Mouse (Mus musculus) gastrocnemius, postnatal 25 days (tissue): ENCODE data around the gene Tbc1d17. TPM values are rescaled to one million over a fixed set of nuclear protein-coding genes. Genes with fewer than 3 reads are reported as not detected.

Experiments
- DNase-seq: peaks from one replicate; pipeline ENCODE4 v3.0.0; 2022
- total RNA-seq, 2 experiments: library from RNA; stranded (reverse); gene quantifications; 1 replicate in 1 of 2; 2 replicates in 1 of 2; pipeline ENCODE4 v1.2.3; 2021

Gene Tbc1d17
- total RNA-seq, 2 experiments from 2014 or later = 38.6 to 41.2 TPM

GRCm38 (mm10) chr7:44852259-44853027 is 3.6 kb upstream of the Tbc1d17 start:
- no peak for DNase-seq

GRCm38 (mm10) chr7:44851625-44852234 is 2.9 kb upstream of the Tbc1d17 start:
- no peak for DNase-seq

- DNase-seq = no peak
These were observed 2.1 kb upstream of the Tbc1d17 start for GRCm38 (mm10) chr7:44850789-44851624.

DNA sequence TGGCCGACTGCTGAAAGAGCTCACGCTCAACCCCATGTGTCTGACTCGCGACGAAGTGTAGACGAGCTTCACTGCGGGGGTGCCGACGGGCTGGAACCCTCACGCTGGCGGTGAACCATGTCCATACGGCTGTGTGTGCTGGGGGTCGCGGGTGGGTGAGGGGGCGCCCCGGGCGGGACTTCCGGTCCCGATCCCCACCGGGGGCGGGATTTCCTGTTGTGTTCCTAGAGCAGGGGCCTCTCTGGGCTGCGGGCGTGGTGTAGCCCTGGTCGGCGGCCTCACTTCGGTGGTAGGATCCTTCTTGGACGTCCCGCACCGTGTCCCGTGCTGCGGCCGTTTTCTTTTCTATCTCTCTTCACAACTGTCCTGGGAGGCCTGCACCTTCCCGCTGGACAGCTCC is 1.3 kb upstream of the Tbc1d17 start:
- peak; percentile 81 for DNase-seq

DNA sequence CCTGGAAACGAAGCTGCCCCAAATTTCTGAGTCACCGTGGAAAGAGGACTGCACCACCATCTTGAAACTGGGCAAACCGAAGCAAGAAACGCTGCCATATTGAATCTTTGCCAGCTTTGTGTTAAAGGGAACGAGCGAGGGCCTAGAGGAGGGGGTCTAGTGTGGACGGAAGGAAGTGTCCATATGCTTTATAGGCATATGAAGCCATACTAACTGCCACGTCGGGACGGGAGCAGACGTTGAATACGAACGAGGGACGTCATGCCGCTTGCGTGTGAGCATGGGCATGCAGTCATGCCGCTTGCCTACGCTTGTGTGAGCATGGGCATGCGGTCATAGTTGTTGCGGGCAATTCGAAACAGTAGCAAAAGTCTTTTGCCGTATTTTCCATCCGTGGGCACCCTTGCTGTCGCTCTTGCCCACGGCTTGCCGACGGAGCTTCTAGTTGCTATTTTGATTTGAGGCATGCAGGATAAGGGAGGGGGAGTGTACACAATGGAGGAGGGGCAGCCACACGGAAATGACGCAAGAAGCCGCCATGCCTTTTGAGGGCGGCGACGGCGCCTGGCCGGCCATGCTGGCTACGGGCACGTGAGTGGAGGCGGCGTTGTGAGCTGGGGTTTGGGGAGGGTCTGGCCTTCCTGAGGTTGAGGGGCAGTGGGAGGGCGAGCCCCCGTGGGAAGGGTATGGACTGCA is 685 bp upstream of the Tbc1d17 start:
- DNase-seq = peak; percentile 90

DNA sequence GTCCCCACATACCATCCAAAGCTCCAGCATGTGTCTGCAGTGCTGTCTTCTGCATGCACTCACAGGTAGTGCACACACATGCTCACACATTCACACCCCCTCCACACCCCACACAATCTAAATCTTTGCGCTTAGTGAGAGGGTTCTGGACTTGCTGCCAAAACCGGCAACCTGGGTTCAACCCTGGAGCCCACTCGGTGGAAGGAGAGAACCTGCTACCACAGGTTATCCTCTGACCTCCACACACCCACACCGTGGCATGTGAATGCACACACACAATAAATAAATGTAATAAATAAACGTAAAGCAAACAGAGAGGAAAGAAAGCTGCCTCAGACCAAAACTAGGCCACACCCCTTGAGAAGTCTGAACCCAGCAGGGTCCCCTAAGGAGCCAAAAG is 1.1 kb downstream of the Tbc1d17 start:
- DNase-seq = no peak

DNA sequence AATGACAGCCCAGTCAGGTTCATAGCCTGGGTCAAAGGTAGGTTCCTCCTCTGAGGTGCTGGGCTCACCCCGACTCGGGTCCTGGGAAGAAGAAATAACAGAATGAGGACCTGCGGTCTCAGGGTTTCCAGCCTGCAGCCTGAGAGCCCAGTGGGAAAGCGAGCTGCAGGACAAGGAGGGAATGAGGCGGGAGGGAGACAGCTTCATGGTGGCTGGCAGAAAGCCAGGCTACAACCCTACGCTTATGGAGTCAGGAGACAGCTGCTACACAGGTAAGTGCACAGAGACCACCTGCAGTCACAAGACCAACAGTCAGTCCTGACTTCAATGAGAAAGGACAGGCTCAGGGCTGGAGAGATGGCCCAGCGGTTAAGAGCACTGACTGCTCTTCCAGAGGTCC is 2.1 kb downstream of the Tbc1d17 start:
- DNase-seq = no peak

DNA sequence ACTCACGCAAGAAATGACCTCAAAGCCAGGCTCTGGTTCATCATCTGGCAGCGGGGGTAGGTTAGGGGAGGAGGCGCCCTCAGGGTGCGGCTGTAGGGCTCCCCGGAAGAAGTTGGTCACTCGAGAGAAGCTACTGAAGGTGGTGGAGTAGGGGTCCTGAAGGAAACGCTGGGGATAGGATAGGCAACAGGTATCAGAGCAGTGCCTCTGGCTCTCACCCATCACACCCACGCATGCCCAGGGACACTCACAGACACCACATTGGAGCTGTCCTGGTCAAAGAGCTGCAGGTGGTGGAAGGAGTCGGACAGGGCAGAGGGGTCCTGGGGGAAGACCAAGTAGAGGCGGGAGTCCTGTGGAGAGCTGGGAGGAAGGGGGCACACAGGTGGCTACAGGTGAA is 3.9 kb downstream of the Tbc1d17 start:
- DNase-seq = no peak

DNA sequence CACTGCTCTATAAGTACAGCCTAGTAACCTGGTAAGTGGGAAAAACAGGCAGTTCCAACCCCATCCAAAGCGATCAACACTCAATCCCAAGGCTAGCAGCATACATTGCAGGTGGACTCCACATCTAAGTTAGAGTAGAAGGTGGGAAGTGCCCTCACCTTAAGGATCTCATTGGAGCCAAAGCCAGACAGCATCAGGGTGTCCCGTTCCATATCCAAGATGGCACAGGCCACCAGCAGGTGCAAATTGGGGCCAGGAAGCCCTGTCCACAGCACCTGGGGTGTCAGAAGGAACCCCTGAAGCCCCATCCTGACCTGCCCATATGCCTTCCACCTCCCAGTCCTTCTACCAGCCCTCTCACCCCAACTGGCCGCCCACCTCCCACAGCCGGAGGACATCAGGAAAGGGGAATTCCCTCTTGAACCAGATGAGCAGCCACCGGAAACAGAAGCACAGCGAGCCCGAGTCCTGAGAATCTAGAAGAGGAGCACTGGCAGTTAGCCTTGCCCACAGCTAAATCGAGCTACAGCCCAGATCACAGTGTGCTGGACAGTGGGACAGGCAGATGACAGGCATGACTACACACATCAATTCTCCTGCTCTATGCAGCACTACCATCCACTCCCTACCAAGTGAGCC is 6.9 kb downstream of the Tbc1d17 start:
- no peak for DNase-seq

DNA sequence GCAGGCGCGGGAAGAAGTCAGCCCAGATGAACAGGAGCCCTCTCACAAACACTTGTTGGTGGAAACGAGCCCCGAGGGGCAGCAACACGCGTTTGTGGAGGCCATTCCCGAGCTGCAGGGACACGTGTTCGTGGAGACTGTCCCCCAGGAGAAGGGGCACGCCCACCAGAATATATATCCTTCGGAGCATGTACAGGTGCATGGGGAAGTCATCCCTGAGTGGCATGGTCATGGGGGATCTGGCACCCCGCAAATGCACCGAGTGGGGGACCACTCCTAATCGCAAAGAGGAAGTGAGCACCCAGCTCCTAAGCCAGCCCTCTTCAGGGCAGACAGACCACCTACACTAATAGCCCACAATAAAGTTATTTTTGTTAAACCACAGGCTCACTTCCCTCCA is 8.5 kb downstream of the Tbc1d17 start:
- DNase-seq = no peak

DNA sequence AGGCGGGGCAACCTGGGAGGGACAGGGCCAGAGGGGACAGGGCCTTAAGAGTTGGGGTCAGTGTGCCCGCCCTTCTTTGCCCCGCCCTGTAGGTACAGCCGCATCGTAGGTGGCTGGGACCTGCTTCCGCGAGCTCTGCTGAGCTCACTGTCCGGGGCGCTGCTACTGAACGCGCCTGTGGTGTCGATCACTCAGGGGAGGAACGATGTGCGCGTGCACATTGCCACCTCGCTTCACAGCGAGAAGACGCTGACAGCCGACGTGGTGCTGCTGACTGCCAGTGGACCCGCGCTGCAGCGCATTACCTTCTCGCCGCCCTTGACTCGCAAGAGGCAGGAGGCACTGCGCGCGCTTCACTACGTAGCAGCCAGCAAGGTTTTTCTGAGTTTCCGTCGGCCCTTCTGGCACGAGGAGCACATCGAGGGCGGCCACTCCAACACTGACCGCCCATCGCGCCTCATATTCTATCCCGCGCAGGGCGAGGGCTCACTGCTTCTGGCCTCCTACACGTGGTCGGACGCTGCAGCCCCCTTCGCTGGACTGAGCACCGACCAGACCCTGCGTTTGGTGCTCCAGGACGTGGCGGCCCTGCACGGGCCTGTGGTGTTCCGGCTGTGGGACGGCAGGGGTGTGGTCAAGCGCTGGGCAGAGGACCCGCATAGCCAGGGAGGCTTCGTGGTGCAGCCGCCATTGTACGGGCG is 9.2 kb downstream of the Tbc1d17 start:
- no peak for DNase-seq

GRCm38 (mm10) chr7:44839171-44839490 is 9.7 kb downstream of the Tbc1d17 start:
- DNase-seq = no peak

DNA sequence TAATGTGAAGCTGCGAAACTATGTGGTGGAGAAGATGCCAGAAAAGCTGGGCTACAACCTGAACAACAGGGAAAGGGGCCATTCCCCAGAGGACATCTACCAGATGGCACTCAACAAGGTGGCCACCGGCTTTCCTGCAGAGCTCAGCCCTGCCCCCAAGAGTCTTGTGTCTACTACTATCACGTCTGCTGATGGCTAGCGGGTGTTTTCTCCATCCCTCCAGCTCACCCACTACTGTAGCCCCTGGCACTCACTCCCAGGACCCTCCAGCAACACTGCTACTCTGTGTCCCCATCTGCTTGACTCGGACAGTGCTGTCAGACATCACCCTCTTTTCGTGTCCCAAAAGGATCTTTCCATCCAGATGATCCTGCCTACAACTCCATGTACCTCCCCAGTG is 10.8 kb downstream of the Tbc1d17 start:
- no peak for DNase-seq

- peak; percentile 78 for DNase-seq
These were observed 12.3 kb downstream of the Tbc1d17 start for GRCm38 (mm10) chr7:44836423-44837053.

- no peak for DNase-seq
These were observed 12.9 kb downstream of the Tbc1d17 start for GRCm38 (mm10) chr7:44836016-44836404.

- no peak for DNase-seq
These were observed 13.4 kb downstream of the Tbc1d17 start for GRCm38 (mm10) chr7:44835373-44836015.

GRCm38 (mm10) chr7:44832763-44833162 is 16.1 kb downstream of the Tbc1d17 start:
- no peak for DNase-seq

GRCm38 (mm10) chr7:44828706-44829105 is 20.2 kb downstream of the Tbc1d17 start:
- no peak for DNase-seq

GRCm38 (mm10) chr7:44826771-44827170 is 22.1 kb downstream of the Tbc1d17 start:
- no peak for DNase-seq

DNA sequence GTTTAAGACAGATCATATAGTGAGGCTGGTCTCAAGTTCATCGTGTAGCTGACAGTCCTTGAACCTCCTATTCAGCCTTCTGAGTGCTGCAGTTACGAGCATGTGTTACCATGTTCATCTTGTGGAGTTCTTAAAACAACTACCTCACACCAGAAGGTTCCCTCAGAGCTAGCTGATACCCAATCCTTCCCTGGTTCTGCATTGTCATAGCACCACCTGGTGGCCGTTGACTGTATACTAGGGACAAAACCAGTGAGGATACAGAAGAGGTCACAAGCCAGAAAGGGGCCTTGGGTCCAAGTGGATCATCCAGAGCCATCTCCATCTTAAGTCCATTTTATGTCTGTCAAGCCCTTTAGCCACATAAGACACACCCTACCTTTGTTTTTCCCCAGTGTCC is 24.0 kb downstream of the Tbc1d17 start:
- DNase-seq = peak; percentile 58
